Mouse (Mus musculus): ENCODE results near the gene Lrmda. TPM values are rescaled to one million over a fixed set of nuclear protein-coding genes. Genes with fewer than 3 reads are reported as not detected.

Gene Lrmda
- 0.34 TPM in 1 of 2 replicates, not detected in the other for polyA plus RNA-seq (2012; rRNA removed)

- peaks cover 6% of the 10 kb centered on the region for H3K4me1 ChIP-seq (ENCODE audit: control insufficient read depth, insufficient read depth, insufficient read length, low read length)
- peak within 1 kb of the TSS; percentile 64 for H3K4me3 ChIP-seq (ENCODE audit: low read depth, low read length)
- no peaks in the 10 kb centered on the region; the same call in 1 of the 2 replicates for H3K27me3 ChIP-seq (ENCODE audit: control insufficient read depth, insufficient read depth, low read length)
- no peaks in the 10 kb centered on the region for H3K36me3 ChIP-seq (ENCODE audit: control insufficient read depth, insufficient read depth, low read length)
- 2% methylated on average over 33 of the region's 33 CpGs for WGBS
- TF ChIP-seq POLR2A (IDR thresholded peaks at IDR 0.05; ENCODE audit: low read depth, low read length) (peak; percentile 16; the same call in 1 of the 2 replicates), CTCF (IDR thresholded peaks at IDR 0.05; ENCODE audit: extremely low read depth, insufficient read length, insufficient replicate concordance, low read depth, low read length) (no peak)
- H3K27ac ChIP-seq (ENCODE audit: insufficient read depth, low read depth, low read length): peak within 1 kb of the TSS; percentile 82
Observed at GRCm38 (mm10) chr14:22019252-22019948, at the start of gene Lrmda. Gene Lrmda (plus strand): TSS chr14:22019712.

- Histone ChIP-seq H3K4me3 (ENCODE audit: low read depth, low read length) (peak overlapping the region; percentile 59), H3K27me3 (ENCODE audit: control insufficient read depth, insufficient read depth, low read length) (peaks cover 8% of the 10 kb centered on the region; the same call in 1 of the 2 replicates), H3K36me3 (ENCODE audit: control insufficient read depth, insufficient read depth, low read length) (peaks cover 10% of the 10 kb centered on the region), H3K27ac (ENCODE audit: insufficient read depth, low read depth, low read length) (no peak overlapping the region), H3K4me1 (ENCODE audit: control insufficient read depth, insufficient read depth, insufficient read length, low read length) (peaks cover 6% of the 10 kb centered on the region; the same call in 1 of the 2 replicates)
- no peak for TF ChIP-seq POLR2A (IDR thresholded peaks at IDR 0.05; ENCODE audit: low read depth, low read length)
- peak; percentile 80 for TF ChIP-seq CTCF (IDR thresholded peaks at IDR 0.05; ENCODE audit: extremely low read depth, insufficient read length, insufficient replicate concordance, low read depth, low read length)
- WGBS: 17% methylated on average over 22 of the region's 22 CpGs
Observed at GRCm38 (mm10) chr14:21981462-21981861, 38.0 kb upstream of the Lrmda start.

GRCm38 (mm10) chr14:21982096-21982591, 37.4 kb upstream of the Lrmda start:
- Histone ChIP-seq H3K27me3 (ENCODE audit: control insufficient read depth, insufficient read depth, low read length) (peaks cover 8% of the 10 kb centered on the region; the same call in 1 of the 2 replicates), H3K4me3 (ENCODE audit: low read depth, low read length) (peak overlapping the region; percentile 58), H3K27ac (ENCODE audit: insufficient read depth, low read depth, low read length) (peak overlapping the region; percentile 52), H3K4me1 (ENCODE audit: control insufficient read depth, insufficient read depth, insufficient read length, low read length) (peaks cover 6% of the 10 kb centered on the region; the same call in 1 of the 2 replicates), H3K36me3 (ENCODE audit: control insufficient read depth, insufficient read depth, low read length) (peaks cover 10% of the 10 kb centered on the region)
- no peak for TF ChIP-seq CTCF (IDR thresholded peaks at IDR 0.05; ENCODE audit: extremely low read depth, insufficient read length, insufficient replicate concordance, low read depth, low read length)
- TF ChIP-seq POLR2A (IDR thresholded peaks at IDR 0.05; ENCODE audit: low read depth, low read length): no peak
- 46% methylated on average over 14 of the region's 14 CpGs for WGBS

GRCm38 (mm10) chr14:21982592-21983310, 36.8 kb upstream of the Lrmda start:
- H3K27ac ChIP-seq (ENCODE audit: insufficient read depth, low read depth, low read length): peak overlapping the region; percentile 52
- TF ChIP-seq POLR2A (IDR thresholded peaks at IDR 0.05; ENCODE audit: low read depth, low read length) (no peak), CTCF (IDR thresholded peaks at IDR 0.05; ENCODE audit: extremely low read depth, insufficient read length, insufficient replicate concordance, low read depth, low read length) (no peak)
- peaks cover 8% of the 10 kb centered on the region; the same call in 1 of the 2 replicates for H3K27me3 ChIP-seq (ENCODE audit: control insufficient read depth, insufficient read depth, low read length)
- H3K4me3 ChIP-seq (ENCODE audit: low read depth, low read length): peak overlapping the region; percentile 58
- H3K4me1 ChIP-seq (ENCODE audit: control insufficient read depth, insufficient read depth, insufficient read length, low read length): peaks cover 6% of the 10 kb centered on the region; the same call in 1 of the 2 replicates
- H3K36me3 ChIP-seq (ENCODE audit: control insufficient read depth, insufficient read depth, low read length): peaks cover 10% of the 10 kb centered on the region
- 28% methylated on average over 38 of the region's 38 CpGs for WGBS

GRCm38 (mm10) chr14:21983311-21983949, 36.1 kb upstream of the Lrmda start:
- Histone ChIP-seq H3K4me1 (ENCODE audit: control insufficient read depth, insufficient read depth, insufficient read length, low read length) (peaks cover 6% of the 10 kb centered on the region; the same call in 1 of the 2 replicates), H3K4me3 (ENCODE audit: low read depth, low read length) (peak overlapping the region; percentile 58), H3K27ac (ENCODE audit: insufficient read depth, low read depth, low read length) (peak overlapping the region; percentile 64), H3K27me3 (ENCODE audit: control insufficient read depth, insufficient read depth, low read length) (peaks cover 8% of the 10 kb centered on the region; the same call in 1 of the 2 replicates), H3K36me3 (ENCODE audit: control insufficient read depth, insufficient read depth, low read length) (peaks cover 10% of the 10 kb centered on the region)
- TF ChIP-seq CTCF (IDR thresholded peaks at IDR 0.05; ENCODE audit: extremely low read depth, insufficient read length, insufficient replicate concordance, low read depth, low read length) (no peak), POLR2A (IDR thresholded peaks at IDR 0.05; ENCODE audit: low read depth, low read length) (no peak; the same call in 1 of the 2 replicates)
- 33% methylated on average over 22 of the region's 22 CpGs for WGBS

GRCm38 (mm10) chr14:21983950-21984730, 35.4 kb upstream of the Lrmda start:
- H3K36me3 ChIP-seq (ENCODE audit: control insufficient read depth, insufficient read depth, low read length): peaks cover 10% of the 10 kb centered on the region
- peak overlapping the region; percentile 97 for H3K4me3 ChIP-seq (ENCODE audit: low read depth, low read length)
- WGBS: 28% methylated on average over 18 of the region's 18 CpGs
- H3K27me3 ChIP-seq (ENCODE audit: control insufficient read depth, insufficient read depth, low read length): peaks cover 8% of the 10 kb centered on the region; the same call in 1 of the 2 replicates
- TF ChIP-seq CTCF (IDR thresholded peaks at IDR 0.05; ENCODE audit: extremely low read depth, insufficient read length, insufficient replicate concordance, low read depth, low read length) (no peak), POLR2A (IDR thresholded peaks at IDR 0.05; ENCODE audit: low read depth, low read length) (no peak)
- peak overlapping the region; percentile 41; the same call in 1 of the 2 replicates for H3K27ac ChIP-seq (ENCODE audit: insufficient read depth, low read depth, low read length)
- H3K4me1 ChIP-seq (ENCODE audit: control insufficient read depth, insufficient read depth, insufficient read length, low read length): peaks cover 6% of the 10 kb centered on the region; the same call in 1 of the 2 replicates
